Mouse (Mus musculus) naive thymus-derived CD4-positive, alpha-beta T cell, adult 2 months (primary cell): ENCODE measurements around the gene Bcl10.
"Not testable (repeated sequence)": the region's sequence is repeated elsewhere in the genome, so short reads cannot be mapped to it uniquely, and the experiment has no call there.

Experiments used
- DNase-seq: peaks from one replicate; pipeline ENCODE4 v3.0.0-alpha.2; 2011; ENCODE audit warnings: low read depth

Bcl10 gene

GRCm38 (mm10) chr3:145922019-145922854 lies at the start of gene Bcl10:
Gene Bcl10, plus strand, starts transcription at chr3:145922804.
- no peak for DNase-seq

GRCm38 (mm10) chr3:145873271-145873670 lies 49.3 kb upstream of the Bcl10 start:
- DNase-seq, result no peak

GRCm38 (mm10) chr3:145874126-145874525 lies 48.5 kb upstream of the Bcl10 start:
- DNase-seq, result no peak

GRCm38 (mm10) chr3:145876120-145876519 lies 46.5 kb upstream of the Bcl10 start:
- DNase-seq, result no peak

- not testable (repeated sequence) for DNase-seq
Observed at GRCm38 (mm10) chr3:145878867-145879266, 43.7 kb upstream of the Bcl10 start.

GRCm38 (mm10) chr3:145880335-145880734 lies 42.3 kb upstream of the Bcl10 start:
- DNase-seq, result no peak

GRCm38 (mm10) chr3:145882076-145882874 lies 40.3 kb upstream of the Bcl10 start:
- no peak for DNase-seq

GRCm38 (mm10) chr3:145883233-145883632 lies 39.4 kb upstream of the Bcl10 start:
- no peak for DNase-seq

- no peak for DNase-seq
Observed at GRCm38 (mm10) chr3:145885376-145885775, 37.2 kb upstream of the Bcl10 start.

GRCm38 (mm10) chr3:145885851-145886464 lies 36.6 kb upstream of the Bcl10 start:
- DNase-seq, result no peak

- DNase-seq, result no peak
Observed at GRCm38 (mm10) chr3:145887430-145887971, 35.1 kb upstream of the Bcl10 start.

GRCm38 (mm10) chr3:145890346-145891132 lies 32.1 kb upstream of the Bcl10 start:
- no peak for DNase-seq

- DNase-seq, result no peak
Observed at GRCm38 (mm10) chr3:145892451-145892850, 30.2 kb upstream of the Bcl10 start.

GRCm38 (mm10) chr3:145894131-145894530 lies 28.5 kb upstream of the Bcl10 start:
- no peak for DNase-seq

- no peak for DNase-seq
Observed at GRCm38 (mm10) chr3:145897749-145898148, 24.9 kb upstream of the Bcl10 start.

- no peak for DNase-seq
Observed at GRCm38 (mm10) chr3:145899832-145900231, 22.8 kb upstream of the Bcl10 start.

GRCm38 (mm10) chr3:145903530-145903929 lies 19.1 kb upstream of the Bcl10 start:
- DNase-seq, result no peak

- DNase-seq, result peak; percentile 68
Observed at GRCm38 (mm10) chr3:145904850-145905776, 17.5 kb upstream of the Bcl10 start.

- no peak for DNase-seq
Observed at GRCm38 (mm10) chr3:145906582-145906981, 16.0 kb upstream of the Bcl10 start.

GRCm38 (mm10) chr3:145912512-145912911 lies 10.1 kb upstream of the Bcl10 start:
- DNase-seq, result no peak
